In genomic region chr7:83813016-83813415, GRCm38 (mm10) we compare ENCODE assay signal across 12 mouse cellular contexts. TPM values are rescaled to one million over a fixed set of nuclear protein-coding genes. Genes with fewer than 3 reads are reported as not detected.
A peak's percentile ranks its signal among the peaks of the same experiment; 100 is the strongest.
DNase-seq lines count a peak whose midpoint lies in the region; ATAC-seq and TF ChIP-seq lines count a peak whose summit lies in the region.
"Had no signal": no experiment of that assay in that cellular context is flagged by ENCODE, and none has a peak within 500 bp of the region (broad histone marks: within the 10 kb centered on the region; RNA-seq: fewer than 3 reads in every experiment).

No protein-coding gene starts in this region.

- intact Hi-C loops in gastrocnemius, postnatal 36 days (cut with DNase I): loop anchor here (5.0 kb wide), 1 partner anchor 69 kb away; the partner anchor contains the start of genes Mesd and Tlnrd1

- no peak for TF ChIP-seq EP300 in liver, postnatal 0 days (IDR thresholded peaks at IDR 0.05; ENCODE audit: low read depth)

- TF ChIP-seq CTCF in liver, postnatal 0 days (IDR thresholded peaks at IDR 0.05; ENCODE audit: low read depth): no peak

- DNase-seq in forebrain, embryonic 10.5 days (ENCODE audit: extremely low spot score, low spot score): no peak
- DNase-seq in kidney, adult 11 months: no peak
- DNase-seq in embryonic facial prominence, embryonic 11.5 days (ENCODE audit: low spot score): peak; percentile 43
- DNase-seq in liver, postnatal 0 days: no peak
- no peak for DNase-seq in right cerebral cortex, postnatal 36 days (ENCODE audit: low spot score in 2 of 2)
- no peak for DNase-seq in gastrocnemius, postnatal 36 days
- DNase-seq: adrenal gland, postnatal 10 days; cerebellum, adult 2 months had no signal

- 64% methylated on average over 6 of the region's 6 CpGs for WGBS in forebrain, embryonic 10.5 days
- WGBS in forebrain, embryonic 13.5 days: 91% methylated on average over 6 of the region's 6 CpGs
- WGBS in kidney, embryonic 16.5 days: 86% methylated on average over 6 of the region's 6 CpGs
- WGBS in embryonic facial prominence, embryonic 11.5 days: 42% methylated on average over 6 of the region's 6 CpGs
- 80% methylated on average over 6 of the region's 6 CpGs for WGBS in liver, postnatal 0 days (ENCODE audit: insufficient replicate concordance)

- no peak overlapping the region for H3K4me3 ChIP-seq in forebrain, embryonic 10.5 days
- no peak overlapping the region for H3K4me3 ChIP-seq in forebrain, embryonic 13.5 days
- H3K4me3 ChIP-seq in kidney, embryonic 16.5 days (ENCODE audit: low read length): no peak overlapping the region
- H3K4me3 ChIP-seq in embryonic facial prominence, embryonic 11.5 days (ENCODE audit: low read depth, low read length): no peak overlapping the region
- H3K4me3 ChIP-seq in liver, postnatal 0 days (ENCODE audit: low read depth, low read length): no peak overlapping the region

- H3K9ac ChIP-seq in forebrain, embryonic 13.5 days: no peak overlapping the region
- no peak overlapping the region for H3K9ac ChIP-seq in kidney, embryonic 16.5 days (replicated peaks; ENCODE audit: low read length)
- peak overlapping the region; percentile 18 for H3K9ac ChIP-seq in embryonic facial prominence, embryonic 11.5 days (replicated peaks; ENCODE audit: low read length)
- H3K9ac ChIP-seq in liver, postnatal 0 days (replicated peaks): no peak overlapping the region

- H3K27ac ChIP-seq in forebrain, embryonic 10.5 days: peak overlapping the region; percentile 90
- H3K27ac ChIP-seq in forebrain, embryonic 13.5 days: no peak overlapping the region
- H3K27ac ChIP-seq in kidney, embryonic 16.5 days (ENCODE audit: low read length): peak overlapping the region; percentile 85
- peak overlapping the region; percentile 93 for H3K27ac ChIP-seq in embryonic facial prominence, embryonic 11.5 days (replicated peaks; ENCODE audit: low read depth, low read length)
- H3K27ac ChIP-seq in liver, postnatal 0 days (ENCODE audit: low read depth): 0 out of 2 replicates have a peak overlapping the region, but pooled peaks have one; percentile 18

- H3K4me1 ChIP-seq in forebrain, embryonic 10.5 days: peaks cover 62% of the 10 kb centered on the region
- peaks cover 24% of the 10 kb centered on the region for H3K4me1 ChIP-seq in forebrain, embryonic 13.5 days
- peaks cover 48% of the 10 kb centered on the region for H3K4me1 ChIP-seq in kidney, embryonic 16.5 days (ENCODE audit: insufficient read depth, low read length)
- H3K4me1 ChIP-seq in embryonic facial prominence, embryonic 11.5 days (ENCODE audit: control insufficient read depth, insufficient read depth, low read length): peaks cover 10% of the 10 kb centered on the region
- peaks cover 18% of the 10 kb centered on the region for H3K4me1 ChIP-seq in liver, postnatal 0 days (ENCODE audit: insufficient read depth)

- no peak for ATAC-seq in forebrain, embryonic 13.5 days
- ATAC-seq in kidney, embryonic 16.5 days (ENCODE audit: low FRiP score, low TSS enrichment): no peak
- no peak for ATAC-seq in embryonic facial prominence, embryonic 11.5 days (replicated peaks; ENCODE audit: insufficient number of reproducible peaks, low FRiP score, low TSS enrichment, low read depth)
- no peak for ATAC-seq in liver, postnatal 0 days
- ATAC-seq: inflammation-experienced regulatory T-cells, adult 6 months had no signal

- H3K9me3 ChIP-seq in forebrain, embryonic 10.5 days: 0 out of 2 replicates have a peak, but pooled peaks cover 4% of the 10 kb centered on the region
- H3K9me3 ChIP-seq in forebrain, embryonic 13.5 days (replicated peaks): no peaks in the 10 kb centered on the region
- no peaks in the 10 kb centered on the region for H3K9me3 ChIP-seq in kidney, embryonic 16.5 days (ENCODE audit: low read length)
- H3K9me3 ChIP-seq in embryonic facial prominence, embryonic 11.5 days (replicated peaks; ENCODE audit: control insufficient read depth, low read length): no peaks in the 10 kb centered on the region
- no peaks in the 10 kb centered on the region for H3K9me3 ChIP-seq in liver, postnatal 0 days (ENCODE audit: low read length)

- no peaks in the 10 kb centered on the region for H3K36me3 ChIP-seq in forebrain, embryonic 10.5 days (replicated peaks)
- H3K36me3 ChIP-seq in forebrain, embryonic 13.5 days (ENCODE audit: poor library complexity, severe bottlenecking): no peaks in the 10 kb centered on the region
- no peaks in the 10 kb centered on the region for H3K36me3 ChIP-seq in kidney, embryonic 16.5 days (ENCODE audit: insufficient read depth, low read length)
- H3K36me3 ChIP-seq in embryonic facial prominence, embryonic 11.5 days (replicated peaks; ENCODE audit: control insufficient read depth, insufficient read depth, low read depth, low read length): no peaks in the 10 kb centered on the region
- H3K36me3 ChIP-seq in liver, postnatal 0 days (replicated peaks; ENCODE audit: insufficient read depth, low read length): no peaks in the 10 kb centered on the region

- 0 out of 2 replicates have a peak, but pooled peaks cover 4% of the 10 kb centered on the region for H3K27me3 ChIP-seq in forebrain, embryonic 10.5 days (ENCODE audit: poor library complexity, severe bottlenecking)
- H3K27me3 ChIP-seq in forebrain, embryonic 13.5 days: no peaks in the 10 kb centered on the region
- H3K27me3 ChIP-seq in kidney, embryonic 16.5 days (ENCODE audit: insufficient read depth, low read length): no peaks in the 10 kb centered on the region
- H3K27me3 ChIP-seq in embryonic facial prominence, embryonic 11.5 days (ENCODE audit: control insufficient read depth, insufficient read depth, low read length): no peaks in the 10 kb centered on the region
- no peaks in the 10 kb centered on the region for H3K27me3 ChIP-seq in liver, postnatal 0 days (ENCODE audit: insufficient read depth, low read length)

- H3K4me2 ChIP-seq in forebrain, embryonic 13.5 days: no peak overlapping the region
- H3K4me2 ChIP-seq in kidney, embryonic 16.5 days (replicated peaks; ENCODE audit: low read depth, low read length): no peak overlapping the region
- H3K4me2 ChIP-seq in embryonic facial prominence, embryonic 11.5 days (ENCODE audit: low read depth, low read length): no peak overlapping the region
- no peak overlapping the region for H3K4me2 ChIP-seq in liver, postnatal 0 days (ENCODE audit: low read depth, low read length)

RNA-seq across cellular contexts. Expression of gene Cfap161, which starts 18.3 kb away (rescaled TPM):
- polyA plus RNA-seq in forebrain, embryonic 10.5 days (2016; fragmentation: Nextera tagmentation; extraction: Ambion mirVana): 0.12 TPM in 1 of 2 replicates, not detected in the other
- polyA plus RNA-seq in forebrain, embryonic 13.5 days (2015; fragmentation: Nextera tagmentation; extraction: Ambion mirVana): 0.45 and 0.79 TPM in 2 replicates
- polyA plus RNA-seq in kidney, embryonic 16.5 days (2015; fragmentation: Nextera tagmentation; extraction: Ambion mirVana): 0.11 TPM in 1 of 2 replicates, not detected in the other
- polyA plus RNA-seq in embryonic facial prominence, embryonic 11.5 days (2014; fragmentation: Nextera tagmentation; extraction: Ambion mirVana): 0.41 TPM in 1 of 2 replicates, not detected in the other
- not detected in 2 replicates for polyA plus RNA-seq in liver, postnatal 0 days (2015; fragmentation: Nextera tagmentation; extraction: Ambion mirVana)
- total RNA-seq in gastrocnemius, postnatal 36 days (2021): not detected
- total RNA-seq: monocyte, adult 5-6 weeks had no signal
- polyA plus RNA-seq: inflammation-experienced regulatory T-cells, adult 6 months had no signal
